Mouse (Mus musculus) erythroid progenitor cell, adult 5-6 weeks (primary cell): ENCODE data around the gene Gm20920. TPM values are rescaled to one million over a fixed set of nuclear protein-coding genes. Genes with fewer than 3 reads are reported as not detected.
"Not testable (repeated sequence)": the region's sequence is repeated elsewhere in the genome, so short reads cannot be mapped to it uniquely, and the experiment has no call there.

Experiments
- ATAC-seq: replicated peaks from 2 replicates; pipeline ENCODE4 v1.8.0; 2016; ENCODE audit warnings: moderate number of reproducible peaks, mild to moderate bottlenecking, moderate TSS enrichment, inconsistent platforms; ENCODE audit not compliant: poor library complexity, low FRiP score, severe bottlenecking
- total RNA-seq, 2 experiments: library from RNA; stranded (forward) in 1 of 2; stranded (reverse) in 1 of 2; fragments of 150-400 nt in 1 of 2; fragments of 186-747, 209-891 nt in 1 of 2; gene quantifications; 2 replicates each; pipeline versions ENCODE4 v1.2.3 to v1.2.4; 2015 to 2017; ENCODE audit warnings: low replicate concordance in 2 of 2

Gene Gm20920
- not detected in 2 replicates for total RNA-seq (2015; ENCODE audit: low replicate concordance)
- not detected in 2 replicates for total RNA-seq (2017; ENCODE audit: low replicate concordance)

DNA sequence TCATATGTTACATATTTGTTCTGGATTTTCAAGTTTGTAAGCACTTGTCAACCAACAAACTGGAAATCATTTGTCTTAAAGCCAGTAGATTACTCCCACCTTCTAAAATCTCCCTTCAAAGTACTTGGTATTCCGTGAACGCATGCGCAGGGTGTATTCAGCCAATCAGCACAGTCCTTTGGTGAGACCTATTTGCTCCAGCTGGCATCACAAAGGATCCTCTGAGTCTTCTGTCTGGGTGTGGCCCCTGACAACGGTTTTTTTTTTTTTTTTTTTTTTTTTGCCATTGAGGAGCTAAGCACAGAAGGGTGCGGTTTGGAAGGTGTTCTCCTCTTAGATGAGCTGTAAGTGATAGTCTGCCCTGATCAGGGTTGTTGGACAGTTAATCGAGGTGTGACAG lies at the start of gene Gm20920:
Gene Gm20920, plus strand, starts transcription at position 301 of the 400 bp plus-strand sequence.
- ATAC-seq = not testable (repeated sequence)
